ENCODE assay signal across 8 mouse cellular contexts in genomic region chr2:158225301-158225700, GRCm38 (mm10). TPM values are rescaled to one million over a fixed set of nuclear protein-coding genes. Genes with fewer than 3 reads are reported as not detected.
A peak's percentile ranks its signal among the peaks of the same experiment; 100 is the strongest.
DNase-seq lines count a peak whose midpoint lies in the region.

No protein-coding gene starts in this region.

- intact Hi-C loops in left cerebral cortex, postnatal 4 days (cut with DNase I), result no loop called here
- intact Hi-C loops in heart, postnatal 10 days (cut with DNase I), result loop anchor here (1.0 kb wide), 1 partner anchor 115 kb away; no protein-coding TSS in a partner anchor

- DNase-seq in left cerebral cortex, postnatal 4 days, result peak; percentile 77
- no peak for DNase-seq in left cerebral cortex, adult 11 months (ENCODE audit: low spot score)
- peak; percentile 28 for DNase-seq in adrenal gland, adult 8-10 months
- DNase-seq in heart, postnatal 10 days, result peak; percentile 69 to 79
- DNase-seq in lung, postnatal 4 days, result peak; percentile 46 to 58
- DNase-seq in urinary bladder, adult 18-20 months (ENCODE audit: low spot score in 2 of 2), result no peak
- no peak for DNase-seq in thymus, postnatal 10 days (ENCODE audit: low spot score in 2 of 2)
- DNase-seq in layer of hippocampus, adult 18-20 months (ENCODE audit: low spot score in 2 of 2), result no peak

RNA-seq across cellular contexts. Expression of gene D630003M21Rik, which starts 3.7 kb away (rescaled TPM):
- 1 to 10 TPM; 3.1 TPM for total RNA-seq in left cerebral cortex, postnatal 4 days (2021)
- 1 to 10 TPM; 1.4 to 7.8 (median 4.4) TPM for total RNA-seq in adrenal gland, adult 8-10 months (2022)
- total RNA-seq in heart, postnatal 10 days (2021), result 1 to 10 TPM; 8.6 to 8.7 TPM
- total RNA-seq in layer of hippocampus, adult 18-20 months (2021), result 1 to 10 TPM; 3.5 to 4.5 TPM

RNA-seq across cellular contexts. Expression of gene Bpi, which starts 32.6 kb away (rescaled TPM):
- not detected for total RNA-seq in left cerebral cortex, postnatal 4 days (2021)
- not detected for total RNA-seq in adrenal gland, adult 8-10 months (2022)
- total RNA-seq in heart, postnatal 10 days (2021), result not detected
- total RNA-seq in layer of hippocampus, adult 18-20 months (2021), result not detected

Comparison
In these comparisons a context has a peak if more than half of its experiments do, and no peak if none do; other contexts are left out.
1. DNase-seq: peak in left cerebral cortex, postnatal 4 days (single experiment), adrenal gland, adult 8-10 months (single experiment), heart, postnatal 10 days (2 of 2) and lung, postnatal 4 days (2 of 2); none in left cerebral cortex, adult 11 months (single experiment), urinary bladder, adult 18-20 months (0 of 2), thymus, postnatal 10 days (0 of 2) and layer of hippocampus, adult 18-20 months (0 of 2).